Mouse (Mus musculus): ENCODE measurements at regions not wholly inside any gene's neighbourhood (a gene's known extent, or its start where the extent isn't known, plus 50 kb on each side); places are given as distances from the start of the nearest gene placed in this dataset.

DNA sequence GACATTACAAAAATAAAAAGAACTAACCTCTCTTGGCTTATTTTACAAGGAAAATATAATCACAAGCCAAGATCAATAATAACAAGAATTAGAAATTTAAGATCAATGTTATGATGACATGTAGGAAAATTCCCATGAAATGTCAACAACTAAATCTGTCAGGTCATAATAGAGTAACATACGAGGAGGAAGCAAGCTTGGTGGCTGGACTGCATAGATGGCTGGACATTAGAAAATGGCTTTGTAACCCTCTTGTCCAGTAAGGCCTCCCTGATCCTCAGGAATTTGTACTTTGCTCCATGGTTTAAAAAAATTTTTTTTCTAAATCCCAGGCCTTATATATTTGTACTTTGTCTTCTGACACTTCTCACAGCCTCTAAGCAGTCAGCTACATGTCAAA is 132.7 kb upstream of the Aoah start:
- no peak for DNase-seq

- no peak for DNase-seq
Measured at GRCm38 (mm10) chr13:20678754-20679153, 115.2 kb upstream of the Aoah start.

DNA sequence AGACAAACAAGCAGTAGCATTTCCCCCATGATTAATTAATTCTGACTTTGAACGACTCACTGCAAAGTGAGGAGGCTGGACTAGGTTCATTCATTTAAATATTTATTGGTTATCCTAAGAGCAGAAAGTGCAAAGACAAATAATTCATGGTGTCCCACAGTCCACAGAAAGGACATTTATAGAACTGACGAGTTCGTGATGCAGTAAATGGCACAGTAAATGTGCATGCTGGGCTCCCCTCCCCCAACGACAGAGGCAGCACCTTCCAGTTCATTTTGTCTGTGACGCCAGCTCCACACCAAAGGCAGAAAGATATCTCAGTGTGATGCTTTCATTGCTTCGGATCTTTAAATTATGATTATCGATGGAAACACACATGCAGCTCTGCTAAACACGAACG is 107.0 kb upstream of the Aoah start:
- DNase-seq = no peak

DNA sequence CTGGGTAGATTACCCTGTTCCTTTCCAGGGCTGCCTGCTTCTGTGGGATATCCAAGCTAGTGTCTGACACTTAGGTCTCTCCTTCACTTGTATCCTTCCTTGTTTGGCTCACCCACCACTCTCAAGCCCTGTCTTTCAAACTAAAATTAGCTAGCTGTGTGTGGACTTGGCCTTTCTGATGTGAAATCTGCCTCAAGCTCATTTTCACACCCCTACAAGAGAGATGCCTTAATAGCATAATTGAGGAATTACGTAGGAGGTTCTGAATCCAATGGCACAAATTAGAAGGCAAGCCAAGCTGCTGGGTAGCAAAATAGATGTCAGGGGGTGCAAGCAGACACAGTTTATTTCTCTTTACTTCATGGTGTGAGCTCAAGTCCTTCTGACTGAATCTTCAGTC is 106.5 kb upstream of the Aoah start:
- DNase-seq = peak; percentile 13

DNA sequence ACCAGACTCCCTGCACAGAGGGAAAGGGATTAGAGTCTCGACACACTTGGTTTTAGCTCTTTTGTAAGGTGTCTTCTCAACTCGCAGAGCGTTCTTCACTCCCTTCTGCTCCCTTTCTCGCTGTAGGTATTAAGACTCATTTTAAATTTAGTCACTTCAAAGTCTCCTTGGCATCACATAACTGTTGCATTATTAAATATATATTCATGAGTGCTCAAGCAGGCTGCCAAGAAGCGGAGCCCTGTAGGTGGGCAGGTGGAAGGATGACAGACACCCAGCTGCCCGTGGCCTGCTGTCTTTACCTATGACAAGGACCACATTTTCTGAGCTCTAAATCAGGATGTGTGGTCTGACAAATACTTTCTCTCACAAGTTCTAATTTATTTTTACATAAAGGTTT is 82.4 kb upstream of the Aoah start:
- DNase-seq = peak; percentile 12

DNA sequence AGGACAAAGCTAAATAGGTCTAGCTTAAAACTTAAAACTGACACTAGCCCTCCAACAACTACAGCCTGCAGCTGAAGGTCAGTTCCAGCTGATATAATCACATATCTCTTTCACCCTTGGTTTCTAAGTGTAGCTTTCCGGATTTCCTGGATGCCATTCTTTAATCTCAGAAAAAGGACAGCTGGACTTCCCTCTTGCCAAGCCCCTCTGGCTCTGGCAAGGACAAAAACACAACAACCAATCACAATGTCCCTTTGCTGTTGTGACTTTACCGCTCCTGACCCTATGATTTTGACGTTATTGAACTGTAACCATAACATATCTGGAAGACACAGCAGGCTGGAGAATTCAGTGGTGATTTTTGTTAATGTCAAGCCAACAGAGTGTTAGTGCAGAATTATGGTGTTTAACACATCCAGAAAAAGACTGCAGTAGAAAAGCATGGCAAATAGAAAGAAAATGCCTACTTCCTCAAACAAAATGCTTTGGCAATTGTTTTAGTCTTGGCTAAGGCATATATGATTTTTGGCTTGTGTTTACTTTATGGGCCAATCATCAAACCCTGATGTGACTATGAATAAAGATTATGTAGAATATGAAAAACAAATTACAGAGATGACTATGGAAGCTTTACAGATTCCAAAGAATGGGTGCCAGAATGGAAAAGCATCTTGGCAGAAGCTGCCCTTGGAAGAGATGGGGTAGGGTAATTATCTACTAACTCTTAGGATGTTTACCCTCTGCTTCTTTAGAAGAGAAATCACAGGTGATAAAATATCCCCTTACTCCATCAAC is 70.4 kb upstream of the Aoah start:
- no peak for DNase-seq

DNA sequence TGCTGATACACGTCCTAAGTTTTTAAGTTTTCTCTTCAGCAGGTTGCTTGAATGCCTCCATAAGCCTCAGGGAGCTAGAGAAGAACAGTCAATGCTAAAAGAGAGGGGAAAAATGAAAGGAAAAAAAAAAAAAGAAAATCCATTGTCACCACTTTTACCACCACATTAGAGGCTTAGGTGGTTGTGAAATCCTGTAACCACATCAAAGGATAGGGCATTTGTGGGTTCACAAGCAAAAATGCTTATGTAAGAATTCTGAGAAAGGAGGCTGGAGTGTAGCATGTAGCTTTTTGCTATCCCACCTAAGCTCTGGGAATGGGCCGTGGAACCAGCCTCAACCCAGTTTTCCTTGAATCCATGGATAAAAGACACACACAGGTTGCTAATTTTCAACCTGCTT is 69.5 kb upstream of the Aoah start:
- DNase-seq = no peak

- DNase-seq = no peak
Measured at GRCm38 (mm10) chr13:20725556-20725955, 68.4 kb upstream of the Aoah start.

DNA sequence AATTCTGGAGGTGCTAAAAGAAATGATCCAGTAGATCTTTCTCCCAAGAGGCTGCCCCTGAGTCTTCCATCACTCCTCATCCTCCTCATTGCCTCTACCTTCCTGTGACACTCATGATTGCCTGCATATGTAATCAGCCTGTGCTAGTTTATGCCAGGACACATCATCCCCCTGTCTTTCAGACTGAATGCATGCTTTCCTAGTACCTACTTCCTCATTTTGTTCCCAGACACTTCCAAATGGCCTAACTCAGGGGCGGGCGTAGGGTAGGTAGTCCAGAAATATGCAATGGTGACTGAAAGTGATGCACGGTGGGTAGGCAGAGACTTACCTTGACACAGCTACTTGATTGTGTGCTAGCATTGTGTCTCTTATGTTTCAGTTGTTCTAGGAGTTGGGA is 65.8 kb upstream of the Aoah start:
- DNase-seq = no peak

DNA sequence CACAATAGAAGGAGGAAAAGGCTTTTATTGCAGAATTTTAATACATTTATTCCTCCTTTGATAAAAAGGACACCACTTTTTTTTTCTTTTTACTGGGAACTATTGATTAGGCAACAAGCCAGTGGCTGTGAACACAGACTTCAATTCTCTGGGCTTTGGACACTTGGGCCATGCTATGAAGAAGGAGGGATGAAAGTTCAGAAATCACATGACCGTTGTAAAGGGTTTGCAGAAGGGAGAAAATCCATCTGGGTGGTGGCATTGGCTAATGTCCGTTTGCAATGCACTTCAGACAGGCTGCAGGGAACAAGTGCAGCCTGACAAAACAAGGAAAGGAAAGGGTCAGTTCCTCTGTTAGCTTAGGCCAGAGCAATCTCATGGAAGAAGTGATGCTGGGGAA is 60.9 kb upstream of the Aoah start:
- DNase-seq = no peak

DNA sequence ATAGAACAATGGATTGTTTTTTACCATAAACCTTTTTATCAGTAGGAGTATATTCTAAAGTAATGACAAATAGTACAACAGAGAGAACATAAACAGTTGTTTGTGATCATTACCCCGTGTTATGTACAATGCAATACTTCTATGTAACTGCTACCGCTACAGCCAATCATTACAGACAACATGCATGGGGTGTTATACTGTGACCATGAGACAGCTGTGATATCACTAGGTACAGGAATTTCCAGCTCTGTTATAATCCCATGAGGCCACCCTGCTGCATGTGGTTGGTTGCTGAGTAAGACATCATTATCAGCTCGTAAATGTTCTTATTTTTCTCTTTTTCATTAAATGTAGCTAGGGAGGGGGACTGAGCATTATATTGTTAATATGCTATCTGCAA is 59.6 kb upstream of the Aoah start:
- DNase-seq = no peak

- peak; percentile 34 for DNase-seq
Measured at GRCm38 (mm10) chr13:20736609-20737008, 57.3 kb upstream of the Aoah start.

All from right cerebral cortex, adult 18-20 months (tissue).